Mouse (Mus musculus) right cerebral cortex, postnatal 14 days (tissue): ENCODE measurements around the gene Ect2l.

ENCODE experiments used
- DNase-seq: peaks from one replicate; pipeline ENCODE4 v3.0.0; 2022

The Ect2l gene

DNA sequence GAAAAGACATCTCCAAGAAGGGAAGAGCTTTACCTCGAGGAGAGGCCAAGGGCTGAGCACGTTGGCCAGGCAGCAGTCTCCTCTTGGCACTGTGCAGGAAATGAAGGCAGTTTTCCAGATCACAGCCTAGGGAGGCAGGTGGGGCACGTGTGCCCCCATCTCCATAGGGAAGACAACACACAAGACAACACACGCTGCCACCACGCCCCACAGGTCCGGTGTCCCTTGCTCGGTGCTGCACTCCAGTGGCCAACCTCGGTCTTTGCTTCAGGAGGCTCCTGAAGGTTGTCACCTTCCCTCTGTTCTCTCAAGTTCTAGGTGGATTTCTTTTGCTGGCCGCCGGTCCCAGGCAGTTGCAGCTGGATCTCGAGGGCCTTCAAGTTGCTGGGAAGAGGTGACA, at the start of gene Ect2l:
Gene Ect2l (minus strand): TSS at position 165 of the 400 bp plus-strand sequence.
- peak; percentile 31 for DNase-seq

GRCm38 (mm10) chr10:18251345-18251744, 40.7 kb upstream of the Ect2l start:
- DNase-seq = no peak

DNA sequence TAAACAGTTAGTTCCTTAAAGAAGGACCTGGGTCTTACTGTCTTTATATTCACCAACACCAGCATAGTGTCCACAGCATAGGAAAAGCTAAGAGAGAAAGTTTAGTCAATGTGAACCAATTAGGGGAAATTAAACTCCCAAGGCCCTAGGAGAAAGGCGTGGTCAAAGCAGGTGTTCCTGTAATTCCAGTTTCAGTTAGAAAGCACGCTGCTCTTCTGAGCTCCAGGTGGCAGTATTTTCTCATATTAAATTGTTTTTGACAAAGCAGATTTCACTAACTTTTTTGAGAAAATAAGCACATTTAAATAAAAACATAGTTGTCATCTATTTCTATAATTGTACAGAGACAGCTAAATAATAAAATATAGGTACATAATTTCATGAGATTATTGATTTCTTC, 32.9 kb upstream of the Ect2l start:
- DNase-seq = no peak

DNA sequence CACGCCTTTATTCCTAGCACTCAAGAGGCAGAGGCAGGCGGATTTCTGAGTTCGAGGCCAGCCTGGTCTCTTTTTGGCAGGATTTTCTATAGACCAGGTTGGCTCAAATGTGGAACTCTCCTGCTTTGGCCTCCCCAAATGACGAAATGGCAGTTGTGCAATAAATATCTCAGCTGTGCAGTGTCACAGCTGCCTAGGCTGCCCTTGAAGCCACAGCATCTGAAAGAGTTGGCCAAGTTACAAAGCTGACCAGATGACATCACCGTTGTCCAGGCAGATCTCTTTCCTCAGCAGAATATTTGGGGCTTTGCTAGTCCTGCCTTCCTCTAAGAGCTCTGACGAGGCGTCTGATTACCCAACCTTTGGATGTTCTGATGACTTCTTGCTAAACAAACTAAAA, 26.5 kb upstream of the Ect2l start:
- DNase-seq = no peak

- DNase-seq = no peak
Observed at GRCm38 (mm10) chr10:18236328-18236927, 25.7 kb upstream of the Ect2l start.

DNA sequence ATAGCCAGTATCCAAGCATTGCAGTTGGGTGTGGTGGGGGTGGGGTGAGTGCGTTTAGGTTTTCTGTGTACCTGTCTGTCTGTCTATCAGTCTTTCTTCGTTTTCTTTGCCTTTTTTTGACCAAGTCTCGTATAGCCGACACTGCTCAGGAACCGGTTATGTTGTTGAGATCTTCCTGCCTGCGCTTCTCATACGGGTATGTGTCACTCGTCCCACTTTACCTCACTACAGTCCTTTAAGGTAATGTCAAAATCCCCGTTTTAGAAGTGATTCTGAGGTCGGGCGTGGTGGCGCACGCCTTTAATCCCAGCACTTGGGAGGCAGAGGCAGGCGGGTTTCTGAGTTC, 24.7 kb upstream of the Ect2l start:
- DNase-seq = no peak

GRCm38 (mm10) chr10:18234560-18235401, 24.1 kb upstream of the Ect2l start, which contains the start of gene Ccdc28a:
Gene Ccdc28a, minus strand, starts transcription at chr10:18234998.
- peak; percentile 92 for DNase-seq

- DNase-seq = no peak
Observed at GRCm38 (mm10) chr10:18233891-18234290, 23.2 kb upstream of the Ect2l start.

DNA sequence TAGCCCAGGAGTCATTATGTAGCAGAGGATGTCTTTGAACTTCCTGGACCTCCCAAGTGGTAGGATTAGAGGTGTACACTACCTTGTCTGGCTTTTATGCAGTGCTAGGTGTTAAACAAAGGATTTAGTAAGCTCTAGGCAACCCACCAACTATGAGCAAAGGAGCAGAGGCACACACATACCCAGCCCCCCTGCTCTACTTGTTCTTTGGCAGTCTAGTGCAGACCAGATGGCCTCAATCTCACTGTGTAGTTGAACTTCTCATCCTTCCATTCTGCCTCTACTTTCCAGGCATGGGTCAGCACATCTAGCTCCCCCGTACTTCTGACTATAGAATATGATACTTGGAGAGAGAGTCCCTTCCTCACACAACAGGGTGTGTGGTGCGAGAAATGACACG, 13.7 kb upstream of the Ect2l start:
- no peak for DNase-seq

- no peak for DNase-seq
Observed at GRCm38 (mm10) chr10:18219351-18219750, 8.7 kb upstream of the Ect2l start.

GRCm38 (mm10) chr10:18214124-18214523, 3.4 kb upstream of the Ect2l start:
- DNase-seq = no peak

- no peak for DNase-seq
Observed at GRCm38 (mm10) chr10:18213373-18213772, 2.7 kb upstream of the Ect2l start.

- no peak for DNase-seq
Observed at GRCm38 (mm10) chr10:18210119-18210518, 571 bp downstream of the Ect2l start.

DNA sequence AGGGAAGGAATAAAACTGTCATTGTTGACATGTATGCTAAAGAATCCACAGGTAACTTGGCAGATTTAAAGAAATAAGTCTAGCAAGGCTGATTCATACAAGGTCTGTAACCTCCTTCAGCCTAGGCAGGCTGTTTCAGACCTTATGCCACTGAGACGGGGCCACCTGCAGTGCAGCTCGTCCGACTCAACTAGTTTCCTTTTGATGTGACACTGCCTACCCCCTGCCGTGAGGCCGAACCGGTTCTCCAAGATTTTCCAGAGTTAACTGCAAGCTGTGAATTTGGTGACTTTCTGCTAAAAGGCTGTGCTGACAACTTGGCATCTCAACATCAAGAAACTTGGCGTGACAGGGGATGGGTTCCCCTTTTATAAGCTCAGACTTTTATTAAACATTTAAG, 6.6 kb downstream of the Ect2l start:
- DNase-seq = no peak

DNA sequence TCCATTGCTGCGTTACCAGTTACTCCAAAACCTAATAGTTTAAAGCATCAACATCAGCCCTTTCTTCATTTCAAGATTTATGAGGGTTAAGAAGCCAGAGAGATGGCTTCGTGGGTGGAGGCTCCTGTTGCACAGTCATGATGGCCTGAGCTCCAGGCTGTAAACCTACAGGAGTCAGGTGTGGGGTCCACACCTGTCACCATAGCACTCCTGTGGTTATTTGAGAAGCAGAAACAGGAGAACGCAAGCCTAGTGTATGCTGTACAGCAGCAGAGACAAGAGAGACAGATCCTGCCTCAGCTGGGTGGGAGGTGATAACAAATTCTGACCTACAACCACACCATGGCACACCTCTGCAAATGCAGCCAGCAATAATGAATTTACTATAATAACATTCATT, 8.3 kb downstream of the Ect2l start:
- DNase-seq = no peak

DNA sequence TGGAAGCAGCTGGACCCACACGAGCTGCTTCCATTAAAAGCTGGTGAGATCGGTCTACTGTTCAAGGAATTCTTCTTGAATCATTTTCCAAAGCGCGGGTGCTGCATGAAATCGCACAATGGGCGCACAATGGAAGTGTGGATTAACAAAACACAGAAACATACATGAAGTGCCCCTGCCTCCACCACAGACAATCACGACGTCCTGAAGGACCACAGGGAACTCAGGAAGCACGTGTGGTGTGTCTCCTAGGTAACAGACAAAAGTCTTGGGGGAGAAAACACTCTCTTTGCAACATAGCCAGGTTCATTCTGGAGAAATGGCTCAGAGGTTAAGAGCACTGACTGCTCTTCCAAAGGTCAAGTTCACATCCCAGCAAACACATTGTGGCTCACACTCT, 10.0 kb downstream of the Ect2l start:
- DNase-seq = no peak

GRCm38 (mm10) chr10:18199919-18200318, 10.8 kb downstream of the Ect2l start:
- no peak for DNase-seq

DNA sequence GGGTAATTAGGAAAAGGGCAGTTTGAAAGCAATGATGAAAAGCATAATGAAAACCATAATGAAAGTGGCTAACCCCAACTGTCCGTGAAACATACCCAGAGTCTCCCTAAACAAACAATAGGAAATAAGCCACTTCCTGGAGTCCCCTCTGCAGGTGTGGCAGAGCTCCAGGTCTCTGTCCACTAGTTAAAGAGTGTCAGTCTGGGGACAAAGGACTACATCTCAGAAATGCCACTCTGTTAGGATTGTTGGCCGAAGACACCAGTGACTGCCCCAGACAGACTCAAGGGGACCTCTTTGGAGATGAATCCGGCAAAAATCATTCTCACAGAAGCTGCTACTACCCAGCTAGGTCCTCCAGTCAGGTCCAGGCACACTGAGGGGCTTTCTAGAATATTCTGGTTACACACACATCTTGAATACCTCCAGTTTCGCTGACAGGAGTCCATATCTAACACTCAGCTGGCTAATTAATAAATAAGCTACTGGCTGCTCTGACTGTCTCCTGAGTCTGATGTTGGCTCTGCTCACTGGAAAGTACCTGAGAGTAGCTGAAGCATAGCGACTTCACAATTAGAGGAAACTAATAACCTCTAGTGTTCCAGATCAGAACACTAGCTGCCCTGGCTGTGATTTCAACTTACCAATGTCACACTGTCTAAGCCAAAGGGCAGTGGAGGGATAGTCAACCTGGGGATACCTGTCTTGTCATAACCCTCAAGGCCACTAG, 12.2 kb downstream of the Ect2l start:
- DNase-seq = no peak

DNA sequence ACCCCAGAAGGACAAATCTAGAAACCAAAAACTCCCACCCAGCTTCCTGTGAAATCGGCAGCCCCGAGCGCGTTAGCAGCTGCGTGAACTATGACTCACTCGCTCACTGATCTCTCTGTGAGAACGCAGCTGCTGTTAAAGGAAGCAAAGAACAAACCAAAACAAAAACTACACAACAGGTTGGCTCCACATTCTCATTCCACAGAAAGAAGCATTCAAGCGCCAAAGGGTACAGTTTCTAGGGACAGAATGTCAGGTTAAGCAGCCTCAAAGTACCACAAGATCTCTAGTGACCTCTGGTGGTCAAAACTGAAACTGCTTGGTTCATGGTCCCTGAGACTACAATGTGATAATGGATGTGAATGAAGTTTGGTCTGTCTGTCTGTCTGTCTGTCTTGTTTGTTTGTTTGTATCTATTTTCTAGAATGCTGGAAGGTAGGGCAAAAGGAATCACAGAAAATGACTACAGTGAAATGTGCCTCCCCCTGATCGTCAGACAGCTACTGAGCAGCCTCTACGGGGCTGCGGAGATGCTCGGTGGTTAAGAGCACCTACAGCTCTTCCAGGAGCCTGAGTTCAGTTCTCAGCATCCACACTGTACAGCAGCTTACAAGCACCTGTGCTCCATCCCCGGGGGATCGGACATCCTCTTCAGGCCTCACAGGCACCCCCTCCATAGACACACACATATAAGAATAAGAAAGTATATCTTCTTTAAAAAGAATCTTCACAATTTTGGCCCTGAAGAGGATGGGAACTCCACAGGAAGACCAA, 13.3 kb downstream of the Ect2l start:
- peak; percentile 34 for DNase-seq

DNA sequence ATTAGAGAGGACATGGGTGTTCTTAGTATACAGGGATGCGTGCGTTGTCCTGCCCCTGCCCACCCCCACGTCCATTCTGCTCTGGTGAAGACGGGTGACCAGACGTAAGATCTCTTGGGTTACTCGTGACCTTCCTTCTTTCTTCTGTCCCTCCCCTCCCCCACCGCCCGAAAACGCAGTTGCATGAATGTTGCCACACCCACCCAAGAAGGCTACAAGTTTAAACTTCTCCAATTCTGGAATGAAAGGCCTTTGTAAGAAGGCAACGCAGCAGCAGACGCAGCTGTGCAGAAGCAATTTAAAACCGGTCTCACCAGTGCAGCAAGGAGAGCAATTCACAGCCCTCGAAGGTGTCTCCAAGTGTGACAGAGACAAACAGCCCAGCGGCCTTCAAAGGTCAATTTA, 16.0 kb downstream of the Ect2l start:
- no peak for DNase-seq

DNA sequence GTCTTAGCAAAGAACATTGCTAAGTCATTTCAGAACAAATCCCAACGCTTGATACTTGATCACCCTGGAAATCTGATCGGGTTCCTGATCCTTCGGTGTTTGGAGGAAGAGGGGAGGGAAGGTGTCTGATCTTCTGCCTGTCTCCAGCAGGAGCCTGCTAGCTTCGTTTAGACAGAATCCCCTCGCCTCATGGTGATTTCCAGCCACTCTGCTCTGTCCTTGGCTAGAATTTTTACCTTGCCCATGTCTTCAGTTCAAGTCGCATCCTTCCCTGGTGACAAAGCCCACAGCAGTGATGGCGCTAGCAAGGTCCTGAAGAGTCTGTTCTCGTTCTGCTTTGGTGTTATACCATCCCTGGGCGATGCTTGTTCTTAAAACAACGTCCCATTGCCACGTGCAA, 16.5 kb downstream of the Ect2l start:
- DNase-seq = no peak

DNA sequence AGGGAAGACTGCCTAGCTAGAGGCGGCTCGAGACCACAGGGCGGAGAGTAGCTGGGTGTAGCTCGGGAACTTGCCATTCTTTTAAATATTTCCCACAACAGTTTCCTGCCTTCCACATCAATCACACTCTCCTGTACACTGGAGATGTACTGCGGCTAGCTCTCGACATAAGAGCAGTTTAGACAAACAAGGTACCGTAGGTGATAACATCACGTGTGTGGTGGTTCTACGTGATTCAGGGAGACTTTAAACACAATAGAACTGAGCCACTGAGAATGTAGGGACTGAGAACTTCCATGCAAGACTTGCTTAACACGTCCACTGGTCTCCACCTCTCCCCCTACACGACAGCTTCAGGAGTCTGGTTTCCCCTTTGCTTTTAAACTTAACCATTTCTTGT, 17.5 kb downstream of the Ect2l start:
- DNase-seq = no peak

- no peak for DNase-seq
Observed at GRCm38 (mm10) chr10:18191706-18192105, 19.0 kb downstream of the Ect2l start.
